Mouse (Mus musculus): ENCODE measurements around the gene Svop.

- TF ChIP-seq CTCF (IDR thresholded peaks at IDR 0.05; ENCODE audit: borderline replicate concordance, extremely low read depth, insufficient read depth, insufficient read length), result no peak
- TF ChIP-seq POLR2A (IDR thresholded peaks at IDR 0.05; ENCODE audit: borderline replicate concordance, extremely low read depth, insufficient read depth, insufficient read length, poor library complexity, severe bottlenecking), result no peak
Observed at GRCm38 (mm10) chr5:114131521-114131840, 40.1 kb upstream of the Svop start.
